ENCODE assay signal across 25 mouse cellular contexts in the genomic region with DNA sequence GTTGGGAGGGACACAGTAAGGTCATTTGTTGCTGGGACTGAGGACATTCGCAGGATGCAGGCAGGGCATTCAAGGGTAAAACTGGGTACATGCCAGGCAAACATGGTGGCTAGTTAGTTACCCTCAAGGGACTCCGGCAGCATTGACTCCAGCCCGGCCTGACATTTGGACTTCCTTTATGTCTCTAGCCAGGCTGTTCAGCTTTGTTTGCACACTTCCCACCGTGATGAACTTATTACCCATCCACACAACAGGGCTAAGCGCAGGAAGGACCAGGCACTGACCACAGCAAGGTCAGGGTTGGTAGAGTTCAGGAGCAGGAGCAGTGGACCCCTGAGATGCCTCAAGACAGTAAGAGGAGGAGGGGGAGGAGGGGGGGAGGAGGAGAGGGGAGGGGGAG. TPM values are rescaled to one million over a fixed set of nuclear protein-coding genes. Genes with fewer than 3 reads are reported as not detected.
A peak's percentile ranks its signal among the peaks of the same experiment; 100 is the strongest.
DNase-seq lines count a peak whose midpoint lies in the region; ATAC-seq and TF ChIP-seq lines count a peak whose summit lies in the region.
"Had no signal": no experiment of that assay in that cellular context is flagged by ENCODE, and none has a peak within 500 bp of the region (broad histone marks: within the 10 kb centered on the region; RNA-seq: fewer than 3 reads in every experiment).

No protein-coding gene starts in this region.

- peak overlapping the region; percentile 59 for H3K27ac ChIP-seq in gastrocnemius, adult 2 months
- H3K27ac ChIP-seq in kidney, adult 2 months (ENCODE audit: insufficient read depth, low read depth, low read length): no peak overlapping the region
- peak overlapping the region; percentile 39; the same call in 1 of the 2 replicates for H3K27ac ChIP-seq in lung, embryonic 15.5 days
- H3K27ac ChIP-seq: hindbrain, embryonic 14.5 days; left cerebral cortex, adult 2 months; limb, embryonic 15.5 days; liver, embryonic 15.5 days; midbrain, embryonic 15.5 days; neural tube, embryonic 12.5 days had no signal

- no peak for DNase-seq in gastrocnemius, adult 2 months
- no peak for DNase-seq in gastrocnemius, postnatal 14 days
- DNase-seq in kidney, adult 2 months: peak; percentile 40
- DNase-seq in kidney, adult 9 months: no peak
- no peak for DNase-seq in lung, adult 18-20 months
- peak; percentile 19 to 39 for DNase-seq in kidney, postnatal 36 days
- DNase-seq in right cerebral cortex, postnatal 36 days (ENCODE audit: low spot score in 2 of 2): no peak
- DNase-seq: adrenal gland, postnatal 14 days; cerebellum, adult 8-10 months; forebrain, postnatal 0 days; gastrocnemius, postnatal 36 days; heart, postnatal 10 days; retina, postnatal 1 day; right cerebral cortex, postnatal 25 days had no signal

- ATAC-seq in lung, embryonic 15.5 days (ENCODE audit: borderline replicate concordance, extremely low read depth, low FRiP score, low TSS enrichment): no peak
- ATAC-seq: CD4-positive, CD25-positive, alpha-beta regulatory T cell, adult 4 months; forebrain, postnatal 0 days; midbrain, embryonic 15.5 days had no signal

- TF ChIP-seq CTCF in gastrocnemius, adult 2 months (IDR thresholded peaks at IDR 0.05): no peak
- no peak for TF ChIP-seq CTCF in kidney, adult 2 months (conservative IDR thresholded peaks at IDR 0.05; ENCODE audit: insufficient read depth, insufficient read length, low read depth, low read length)

- H3K36me3 ChIP-seq in kidney, adult 2 months (ENCODE audit: control insufficient read depth, insufficient read depth, low read length): no peaks in the 10 kb centered on the region
- no peaks in the 10 kb centered on the region for H3K36me3 ChIP-seq in lung, embryonic 15.5 days
- H3K36me3 ChIP-seq: limb, embryonic 15.5 days; liver, embryonic 15.5 days; midbrain, embryonic 15.5 days; neural tube, embryonic 12.5 days had no signal

- no peak overlapping the region for H3K4me3 ChIP-seq in gastrocnemius, adult 2 months
- H3K4me3 ChIP-seq in kidney, adult 2 months (ENCODE audit: insufficient read depth, low read depth, low read length): no peak overlapping the region
- no peak overlapping the region for H3K4me3 ChIP-seq in lung, embryonic 15.5 days
- H3K4me3 ChIP-seq: left cerebral cortex, adult 2 months; limb, embryonic 15.5 days; liver, embryonic 15.5 days; megakaryocyte, embryonic 14.5 days; midbrain, embryonic 15.5 days; neural tube, embryonic 12.5 days had no signal

- intact Hi-C loops in gastrocnemius, adult 2 months (cut with DNase I): no loop called here
- intact Hi-C loops in gastrocnemius, postnatal 14 days (cut with DNase I; ENCODE audit: low total_unique reads): no loop called here

- no peak overlapping the region for H3K9ac ChIP-seq in lung, embryonic 15.5 days
- H3K9ac ChIP-seq: forebrain, postnatal 0 days; hindbrain, embryonic 14.5 days; limb, embryonic 15.5 days; liver, embryonic 15.5 days; midbrain, embryonic 15.5 days; neural tube, embryonic 12.5 days had no signal

- no peak overlapping the region for H3K4me2 ChIP-seq in lung, embryonic 15.5 days
- H3K4me2 ChIP-seq: heart, embryonic 11.5 days; hindbrain, embryonic 14.5 days; limb, embryonic 15.5 days; liver, embryonic 15.5 days; midbrain, embryonic 15.5 days; neural tube, embryonic 12.5 days had no signal

- no peaks in the 10 kb centered on the region for H3K27me3 ChIP-seq in kidney, adult 2 months (replicated peaks; ENCODE audit: control insufficient read depth, insufficient read depth, low read length)
- no peaks in the 10 kb centered on the region for H3K27me3 ChIP-seq in lung, embryonic 15.5 days
- H3K27me3 ChIP-seq: limb, embryonic 15.5 days; liver, embryonic 15.5 days; neural tube, embryonic 12.5 days had no signal

- H3K4me1 ChIP-seq in kidney, adult 2 months (ENCODE audit: control insufficient read depth, insufficient read depth, low read length): peaks cover 18% of the 10 kb centered on the region
- peaks cover 69% of the 10 kb centered on the region for H3K4me1 ChIP-seq in lung, embryonic 15.5 days
- H3K4me1 ChIP-seq: liver, embryonic 15.5 days had no signal

- TF ChIP-seq POLR2A in kidney, adult 2 months (IDR thresholded peaks at IDR 0.05; ENCODE audit: low read depth, low read length): no peak

- WGBS in kidney, adult 2 months: 37% methylated on average over 5 of the region's 5 CpGs
- 43% methylated on average over 5 of the region's 5 CpGs for WGBS in lung, embryonic 15.5 days

- no peaks in the 10 kb centered on the region for H3K9me3 ChIP-seq in lung, embryonic 15.5 days
- H3K9me3 ChIP-seq: limb, embryonic 15.5 days; liver, embryonic 15.5 days; megakaryocyte, embryonic 14.5 days; midbrain, embryonic 15.5 days; neural tube, embryonic 12.5 days had no signal

RNA-seq across cellular contexts. Expression of gene Eml1, which starts 1.8 kb away (rescaled TPM):
- 100 to 1,000 TPM in 1 of 2 experiments, 10 to 100 TPM in 1; 93.4 to 111 TPM for total RNA-seq in gastrocnemius, adult 2 months (2021)
- total RNA-seq in gastrocnemius, postnatal 14 days (2021): 100 to 1,000 TPM; 114 to 127 TPM
- polyA plus RNA-seq in kidney, adult 2 months (2012; rRNA removed): 14.2 TPM in 2 replicates
- 107 and 117 TPM in 2 replicates for polyA plus RNA-seq in lung, embryonic 15.5 days (2015; fragmentation: Nextera tagmentation; extraction: Ambion mirVana)
- total RNA-seq: common myeloid progenitor, adult 5-6 weeks had no signal

RNA-seq across cellular contexts. Expression of gene Cyp46a1, which starts 34.7 kb away (rescaled TPM):
- total RNA-seq in gastrocnemius, adult 2 months (2021): under 1 TPM; 0.10 to 0.25 TPM
- total RNA-seq in gastrocnemius, postnatal 14 days (2021): under 1 TPM; 0.35 to 0.62 TPM
- 4.1 and 5.1 TPM in 2 replicates for polyA plus RNA-seq in kidney, adult 2 months (2012; rRNA removed)
- 6.3 and 6.6 TPM in 2 replicates for polyA plus RNA-seq in lung, embryonic 15.5 days (2015; fragmentation: Nextera tagmentation; extraction: Ambion mirVana)
- total RNA-seq: common myeloid progenitor, adult 5-6 weeks had no signal
- polyA plus RNA-seq: CD4-positive, CD25-positive, alpha-beta regulatory T cell, adult 4 months had no signal

Comparison
In these comparisons a context has a peak if more than half of its experiments do, and no peak if none do; other contexts are left out.
1. DNase-seq: peak in kidney, adult 2 months (single experiment) and kidney, postnatal 36 days (2 of 2); none in gastrocnemius, adult 2 months (single experiment), gastrocnemius, postnatal 14 days (single experiment), kidney, adult 9 months (single experiment), lung, adult 18-20 months (0 of 2) and right cerebral cortex, postnatal 36 days (0 of 2).